Mouse (Mus musculus): ENCODE data around the gene Sgcd. TPM values are rescaled to one million over a fixed set of nuclear protein-coding genes. Genes with fewer than 3 reads are reported as not detected.

Sgcd gene
- total and polyA plus RNA-seq, 2 experiments from 2014 or later = 4.6 to 51.3 TPM

- Histone ChIP-seq H3K27me3 (ENCODE audit: insufficient read depth, low read length) (no peaks in the 10 kb centered on the region), H3K4me3 (ENCODE audit: low read depth, low read length) (no peak overlapping the region), H3K36me3 (ENCODE audit: insufficient read depth, low read length) (no peaks in the 10 kb centered on the region), H3K4me2 (ENCODE audit: low read depth, low read length, poor library complexity, severe bottlenecking) (no peak overlapping the region), H3K9ac (replicated peaks; ENCODE audit: low read length, poor library complexity, severe bottlenecking) (no peak overlapping the region), H3K4me1 (ENCODE audit: insufficient read depth, low read length) (no peaks in the 10 kb centered on the region), H3K9me3 (ENCODE audit: low read length) (no peaks in the 10 kb centered on the region), H3K27ac (ENCODE audit: low read depth, low read length) (no peak overlapping the region)
- no peak for DNase-seq (ENCODE audit: low spot score)
- TF ChIP-seq CTCF (IDR thresholded peaks at IDR 0.05) = no peak
- 82% methylated on average over 3 of the region's 3 CpGs for WGBS
- ATAC-seq (ENCODE audit: low FRiP score) = no peak
Measured at GRCm38 (mm10) chr11:47891617-47892172, 97.1 kb downstream of the Sgcd start.

GRCm38 (mm10) chr11:47890315-47890714 lies 98.5 kb downstream of the Sgcd start:
- H3K27ac ChIP-seq (ENCODE audit: low read depth, low read length) = no peak overlapping the region
- H3K9ac ChIP-seq (replicated peaks; ENCODE audit: low read length, poor library complexity, severe bottlenecking) = no peak overlapping the region
- DNase-seq (ENCODE audit: low spot score) = peak; percentile 45
- WGBS = 55% methylated on average over 2 of the region's 2 CpGs
- no peak overlapping the region for H3K4me2 ChIP-seq (ENCODE audit: low read depth, low read length, poor library complexity, severe bottlenecking)
- no peaks in the 10 kb centered on the region for H3K9me3 ChIP-seq (ENCODE audit: low read length)
- no peaks in the 10 kb centered on the region for H3K27me3 ChIP-seq (ENCODE audit: insufficient read depth, low read length)
- H3K4me3 ChIP-seq (ENCODE audit: low read depth, low read length) = no peak overlapping the region
- no peaks in the 10 kb centered on the region for H3K4me1 ChIP-seq (ENCODE audit: insufficient read depth, low read length)
- peak; percentile 56 for TF ChIP-seq CTCF (IDR thresholded peaks at IDR 0.05)
- no peaks in the 10 kb centered on the region for H3K36me3 ChIP-seq (ENCODE audit: insufficient read depth, low read length)
- no peak for ATAC-seq (ENCODE audit: low FRiP score)

DNA sequence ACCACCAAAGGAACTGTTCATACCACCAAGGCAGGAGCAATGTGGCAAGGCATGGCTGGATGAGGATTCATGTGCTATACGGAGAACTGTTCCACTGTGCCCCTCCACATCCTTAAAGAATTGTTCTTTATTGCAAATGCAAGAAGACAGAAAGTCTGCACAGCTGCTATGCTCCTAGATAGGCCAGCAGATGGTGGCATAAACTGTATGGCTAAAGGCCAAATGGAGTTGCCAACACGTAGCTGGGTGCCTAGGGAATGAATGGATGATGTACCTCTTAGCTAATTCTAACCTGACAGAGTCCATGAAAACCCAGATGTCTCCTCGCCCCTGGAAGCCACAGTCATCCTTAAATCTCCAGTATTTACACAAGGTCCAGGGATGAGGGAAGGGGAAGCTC lies 103.5 kb downstream of the Sgcd start:
- no peaks in the 10 kb centered on the region for H3K27me3 ChIP-seq (ENCODE audit: insufficient read depth, low read length)
- H3K4me2 ChIP-seq (ENCODE audit: low read depth, low read length, poor library complexity, severe bottlenecking) = no peak overlapping the region
- no peaks in the 10 kb centered on the region for H3K4me1 ChIP-seq (ENCODE audit: insufficient read depth, low read length)
- no peaks in the 10 kb centered on the region for H3K9me3 ChIP-seq (ENCODE audit: low read length)
- peak; percentile 33; the same call in 1 of the 2 replicates for TF ChIP-seq CTCF (IDR thresholded peaks at IDR 0.05)
- H3K36me3 ChIP-seq (ENCODE audit: insufficient read depth, low read length) = no peaks in the 10 kb centered on the region
- WGBS = 52% methylated on average over 3 of the region's 3 CpGs
- no peak; the same call in 1 of the 2 replicates for ATAC-seq (ENCODE audit: low FRiP score)
- no peak overlapping the region for H3K27ac ChIP-seq (ENCODE audit: low read depth, low read length)
- H3K4me3 ChIP-seq (ENCODE audit: low read depth, low read length) = no peak overlapping the region
- H3K9ac ChIP-seq (replicated peaks; ENCODE audit: low read length, poor library complexity, severe bottlenecking) = no peak overlapping the region
- DNase-seq (ENCODE audit: low spot score) = peak; percentile 82

GRCm38 (mm10) chr11:47883545-47883944 lies 105.2 kb downstream of the Sgcd start:
- Histone ChIP-seq H3K36me3 (ENCODE audit: insufficient read depth, low read length) (no peaks in the 10 kb centered on the region), H3K4me3 (ENCODE audit: low read depth, low read length) (no peak overlapping the region), H3K4me2 (ENCODE audit: low read depth, low read length, poor library complexity, severe bottlenecking) (no peak overlapping the region), H3K9ac (replicated peaks; ENCODE audit: low read length, poor library complexity, severe bottlenecking) (no peak overlapping the region), H3K4me1 (ENCODE audit: insufficient read depth, low read length) (no peaks in the 10 kb centered on the region), H3K27ac (ENCODE audit: low read depth, low read length) (no peak overlapping the region), H3K9me3 (ENCODE audit: low read length) (no peaks in the 10 kb centered on the region), H3K27me3 (ENCODE audit: insufficient read depth, low read length) (no peaks in the 10 kb centered on the region)
- DNase-seq (ENCODE audit: low spot score) (no peak), ATAC-seq (ENCODE audit: low FRiP score) (no peak)
- TF ChIP-seq CTCF (IDR thresholded peaks at IDR 0.05) = no peak
- 89% methylated on average over 1 of the region's 1 CpGs for WGBS

DNA sequence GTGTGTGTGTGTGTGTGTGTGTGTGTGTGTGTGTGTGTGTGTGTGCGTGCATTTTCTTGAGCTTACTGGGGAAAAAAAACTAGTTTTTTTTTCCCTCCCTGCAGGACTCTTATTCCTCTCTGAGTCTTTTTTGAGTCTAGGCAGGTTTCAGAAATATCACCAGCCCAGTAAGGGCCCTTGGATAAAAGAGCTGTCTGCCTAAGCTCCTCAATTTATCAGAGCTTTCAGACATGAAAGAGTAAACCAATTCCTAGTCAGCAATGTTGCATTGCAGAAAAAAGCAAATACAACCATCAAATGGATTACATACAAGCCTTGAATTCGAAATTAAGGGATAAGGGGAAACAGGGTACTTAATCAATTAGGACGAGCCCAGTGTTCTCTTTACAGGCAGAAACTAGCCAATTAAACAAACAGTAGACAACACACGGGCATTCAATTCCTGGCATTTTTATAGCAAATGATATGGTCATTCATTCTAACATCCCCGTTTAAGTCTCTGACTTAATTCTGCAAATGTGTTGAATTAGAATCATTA lies 112.1 kb downstream of the Sgcd start:
- Histone ChIP-seq H3K4me2 (ENCODE audit: low read depth, low read length, poor library complexity, severe bottlenecking) (no peak overlapping the region), H3K4me1 (ENCODE audit: insufficient read depth, low read length) (0 out of 2 replicates have a peak, but pooled peaks cover 2% of the 10 kb centered on the region), H3K27me3 (ENCODE audit: insufficient read depth, low read length) (no peaks in the 10 kb centered on the region), H3K4me3 (ENCODE audit: low read depth, low read length) (no peak overlapping the region), H3K9me3 (ENCODE audit: low read length) (no peaks in the 10 kb centered on the region), H3K9ac (replicated peaks; ENCODE audit: low read length, poor library complexity, severe bottlenecking) (no peak overlapping the region), H3K27ac (ENCODE audit: low read depth, low read length) (no peak overlapping the region), H3K36me3 (ENCODE audit: insufficient read depth, low read length) (no peaks in the 10 kb centered on the region)
- DNase-seq (ENCODE audit: low spot score) (no peak), ATAC-seq (ENCODE audit: low FRiP score) (no peak)
- no peak for TF ChIP-seq CTCF (IDR thresholded peaks at IDR 0.05)
- 35% methylated on average over 5 of the region's 5 CpGs for WGBS

DNA sequence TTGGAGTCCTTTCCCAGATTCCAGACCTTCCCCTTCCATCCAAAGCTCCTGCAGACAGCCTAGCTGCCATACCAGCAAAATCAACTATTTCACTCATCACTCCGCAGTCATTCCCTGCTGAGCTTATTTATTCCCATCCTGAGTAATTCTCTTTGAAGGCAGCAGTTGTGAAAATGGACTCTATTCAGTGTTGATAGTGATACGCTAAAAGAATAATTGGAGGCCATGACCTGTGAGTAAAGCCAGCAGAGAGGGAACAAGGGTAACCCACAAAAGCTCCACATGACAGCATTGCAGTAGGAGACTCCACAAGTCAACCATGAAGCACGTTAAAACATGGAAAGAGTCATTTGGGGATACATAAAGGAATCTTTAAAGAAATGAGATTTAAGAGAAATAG lies 142.9 kb downstream of the Sgcd start:
- ATAC-seq (ENCODE audit: low FRiP score) (no peak), DNase-seq (ENCODE audit: low spot score) (no peak)
- 8% methylated on average over 3 of the region's 3 CpGs for WGBS

More for the DNA sequence above, 142.9 kb downstream of the Sgcd start:
- Histone ChIP-seq H3K36me3 (ENCODE audit: insufficient read depth, low read length) (no peaks in the 10 kb centered on the region), H3K9ac (replicated peaks; ENCODE audit: low read length, poor library complexity, severe bottlenecking) (no peak overlapping the region), H3K9me3 (ENCODE audit: low read length) (no peaks in the 10 kb centered on the region), H3K4me2 (ENCODE audit: low read depth, low read length, poor library complexity, severe bottlenecking) (no peak overlapping the region), H3K4me1 (ENCODE audit: insufficient read depth, low read length) (no peaks in the 10 kb centered on the region), H3K27me3 (ENCODE audit: insufficient read depth, low read length) (no peaks in the 10 kb centered on the region), H3K4me3 (ENCODE audit: low read depth, low read length) (no peak overlapping the region), H3K27ac (ENCODE audit: low read depth, low read length) (no peak overlapping the region)
- TF ChIP-seq CTCF (IDR thresholded peaks at IDR 0.05) = no peak
